Mouse (Mus musculus) E14TG2a.4 (cell line): ENCODE measurements at regions not wholly inside any gene's neighbourhood (a gene's known extent, or its start where the extent isn't known, plus 50 kb on each side); places are given as distances from the start of the nearest gene placed in this dataset.

ENCODE experiments used
- H3K27me3 ChIP-seq: 2 replicates; pipeline ENCODE4 v1.6.1; 2014; ENCODE audit warnings: low read length, control low read depth; ENCODE audit not compliant: insufficient read depth
- H3K36me3 ChIP-seq: 2 replicates; pipeline ENCODE4 v1.6.1; 2014; ENCODE audit warnings: low read length, control low read depth; ENCODE audit not compliant: insufficient read depth
- H3K4me1 ChIP-seq: replicated peaks from 2 replicates; pipeline ENCODE4 v1.6.1; 2014; ENCODE audit warnings: low read depth, low read length, control low read depth
- H3K4me3 ChIP-seq: replicated peaks from 2 replicates; pipeline ENCODE4 v1.5.1; 2014; ENCODE audit warnings: mild to moderate bottlenecking, low read length
- H3K9me3 ChIP-seq: 2 replicates; pipeline ENCODE4 v1.6.1; 2014; ENCODE audit warnings: low read length, control low read depth
- CTCF ChIP-seq: conservative IDR thresholded peaks from 2 replicates; pipeline ENCODE4 v1.5.1; 2014; ENCODE audit warnings: low read length
- NANOG ChIP-seq: IDR thresholded peaks from 2 replicates; pipeline ENCODE4 v1.6.1; 2014; ENCODE audit warnings: borderline replicate concordance, low read length, mixed read lengths
- POU5F1 ChIP-seq: IDR thresholded peaks from 2 replicates; pipeline ENCODE4 v1.6.1; 2014; ENCODE audit warnings: low read length, borderline replicate concordance

- no peaks in the 10 kb centered on the region for H3K36me3 ChIP-seq
- TF ChIP-seq POU5F1 (no peak), NANOG (no peak), CTCF (no peak)
- peaks cover 4% of the 10 kb centered on the region; the same call in 1 of the 2 replicates for H3K27me3 ChIP-seq
- H3K4me3 ChIP-seq: no peak overlapping the region
- H3K9me3 ChIP-seq: peaks cover 7% of the 10 kb centered on the region
- peaks cover 5% of the 10 kb centered on the region; the same call in 1 of the 2 replicates for H3K4me1 ChIP-seq
Measured at GRCm38 (mm10) chr8:88417307-88418095, 55.5 kb upstream of the Brd7 start.

- Histone ChIP-seq H3K4me1 (no peaks in the 10 kb centered on the region), H3K27me3 (peaks cover 5% of the 10 kb centered on the region; the same call in 1 of the 2 replicates), H3K36me3 (no peaks in the 10 kb centered on the region), H3K9me3 (peaks cover 7% of the 10 kb centered on the region), H3K4me3 (no peak overlapping the region)
- TF ChIP-seq NANOG: no peak
- TF ChIP-seq CTCF: no peak
- no peak for TF ChIP-seq POU5F1
Measured at GRCm38 (mm10) chr8:88423264-88423663, 61.3 kb upstream of the Brd7 start.

GRCm38 (mm10) chr8:88428560-88428959, 66.6 kb upstream of the Brd7 start:
- H3K27me3 ChIP-seq: peaks cover 5% of the 10 kb centered on the region
- H3K9me3 ChIP-seq: no peaks in the 10 kb centered on the region
- H3K36me3 ChIP-seq: no peaks in the 10 kb centered on the region
- peaks cover 8% of the 10 kb centered on the region for H3K4me1 ChIP-seq
- H3K4me3 ChIP-seq: no peak overlapping the region
- TF ChIP-seq CTCF (no peak), NANOG (no peak), POU5F1 (no peak)

GRCm38 (mm10) chr8:88431389-88431788, 69.4 kb upstream of the Brd7 start:
- no peak for TF ChIP-seq NANOG
- no peak for TF ChIP-seq CTCF
- no peak for TF ChIP-seq POU5F1

GRCm38 (mm10) chr8:88435686-88436085, 73.7 kb upstream of the Brd7 start:
- Histone ChIP-seq H3K27me3 (peaks cover 46% of the 10 kb centered on the region), H3K4me1 (peaks cover 8% of the 10 kb centered on the region), H3K9me3 (no peaks in the 10 kb centered on the region), H3K4me3 (no peak overlapping the region), H3K36me3 (no peaks in the 10 kb centered on the region)
- no peak for TF ChIP-seq POU5F1
- no peak for TF ChIP-seq NANOG
- TF ChIP-seq CTCF: no peak

More at GRCm38 (mm10) chr8:88431389-88431788, 69.4 kb upstream of the Brd7 start:
- Histone ChIP-seq H3K27me3 (peaks cover 28% of the 10 kb centered on the region), H3K36me3 (no peaks in the 10 kb centered on the region), H3K4me1 (peaks cover 8% of the 10 kb centered on the region), H3K4me3 (no peak overlapping the region), H3K9me3 (no peaks in the 10 kb centered on the region)

GRCm38 (mm10) chr8:88440219-88440618, 78.2 kb upstream of the Brd7 start:
- Histone ChIP-seq H3K9me3 (no peaks in the 10 kb centered on the region), H3K4me3 (no peak overlapping the region), H3K36me3 (no peaks in the 10 kb centered on the region), H3K4me1 (no peaks in the 10 kb centered on the region), H3K27me3 (peaks cover 36% of the 10 kb centered on the region)
- TF ChIP-seq CTCF (no peak), NANOG (no peak), POU5F1 (no peak)

- Histone ChIP-seq H3K36me3 (no peaks in the 10 kb centered on the region), H3K4me1 (peaks cover 8% of the 10 kb centered on the region), H3K27me3 (peaks cover 36% of the 10 kb centered on the region), H3K9me3 (no peaks in the 10 kb centered on the region), H3K4me3 (no peak overlapping the region)
- TF ChIP-seq POU5F1 (no peak), CTCF (no peak), NANOG (no peak)
Measured at GRCm38 (mm10) chr8:88443397-88443796, 77.8 kb upstream of the Nkd1 start.

- Histone ChIP-seq H3K9me3 (0 out of 2 replicates have a peak, but pooled peaks cover 1% of the 10 kb centered on the region), H3K4me1 (peaks cover 27% of the 10 kb centered on the region), H3K27me3 (peaks cover 58% of the 10 kb centered on the region), H3K4me3 (no peak overlapping the region), H3K36me3 (no peaks in the 10 kb centered on the region)
- TF ChIP-seq POU5F1 (no peak), CTCF (no peak), NANOG (no peak)
Measured at GRCm38 (mm10) chr8:88447406-88447805, 73.7 kb upstream of the Nkd1 start.
